11 mouse cellular contexts compared by ENCODE assay signal in genomic region chr9:121358418-121358817, GRCm38 (mm10).
DNase-seq lines count a peak whose midpoint lies in the region; ATAC-seq and TF ChIP-seq lines count a peak whose summit lies in the region.
"Had no signal": no experiment of that assay in that cellular context is flagged by ENCODE, and none has a peak within 500 bp of the region (broad histone marks: within the 10 kb centered on the region; RNA-seq: fewer than 3 reads in every experiment).

No protein-coding gene starts in this region.

- H3K4me1 ChIP-seq in cerebellum, adult 2 months (ENCODE audit: control insufficient read depth, insufficient read depth, low read length), result peaks cover 64% of the 10 kb centered on the region
- peaks cover 51% of the 10 kb centered on the region for H3K4me1 ChIP-seq in hindbrain, embryonic 13.5 days (replicated peaks)
- peaks cover 15% of the 10 kb centered on the region for H3K4me1 ChIP-seq in hindbrain, embryonic 11.5 days (replicated peaks; ENCODE audit: control insufficient read depth, insufficient read depth, low read length)
- peaks cover 68% of the 10 kb centered on the region for H3K4me1 ChIP-seq in embryonic facial prominence, embryonic 15.5 days
- H3K4me1 ChIP-seq in limb, embryonic 15.5 days, result peaks cover 69% of the 10 kb centered on the region

- ATAC-seq in hindbrain, embryonic 13.5 days (ENCODE audit: low FRiP score), result no peak
- ATAC-seq in hindbrain, embryonic 11.5 days (ENCODE audit: low FRiP score), result no peak
- ATAC-seq in embryonic facial prominence, embryonic 15.5 days (ENCODE audit: insufficient number of reproducible peaks, low FRiP score, low TSS enrichment, low read depth), result no peak
- no peak for ATAC-seq in limb, embryonic 15.5 days (ENCODE audit: insufficient number of reproducible peaks, low FRiP score, low TSS enrichment, low read depth)

- WGBS in cerebellum, adult 2 months, result 30% methylated on average over 8 of the region's 8 CpGs
- WGBS in hindbrain, embryonic 13.5 days, result 54% methylated on average over 8 of the region's 8 CpGs
- WGBS in hindbrain, embryonic 11.5 days, result 57% methylated on average over 8 of the region's 8 CpGs
- WGBS in embryonic facial prominence, embryonic 15.5 days, result 52% methylated on average over 8 of the region's 8 CpGs
- 38% methylated on average over 8 of the region's 8 CpGs for WGBS in limb, embryonic 15.5 days

- H3K9ac ChIP-seq in hindbrain, embryonic 13.5 days, result peak overlapping the region; percentile 51
- no peak overlapping the region for H3K9ac ChIP-seq in hindbrain, embryonic 11.5 days (ENCODE audit: low read depth, low read length)
- H3K9ac ChIP-seq in embryonic facial prominence, embryonic 15.5 days, result no peak overlapping the region
- no peak overlapping the region for H3K9ac ChIP-seq in limb, embryonic 15.5 days
- H3K9ac ChIP-seq: embryonic facial prominence, embryonic 12.5 days had no signal

- H3K9me3 ChIP-seq in hindbrain, embryonic 13.5 days, result no peaks in the 10 kb centered on the region
- no peaks in the 10 kb centered on the region for H3K9me3 ChIP-seq in hindbrain, embryonic 11.5 days (ENCODE audit: control insufficient read depth, low read length)
- no peaks in the 10 kb centered on the region for H3K9me3 ChIP-seq in embryonic facial prominence, embryonic 15.5 days (replicated peaks)
- H3K9me3 ChIP-seq in limb, embryonic 15.5 days, result no peaks in the 10 kb centered on the region
- H3K9me3 ChIP-seq: embryonic facial prominence, embryonic 12.5 days had no signal

- H3K36me3 ChIP-seq in hindbrain, embryonic 13.5 days, result no peaks in the 10 kb centered on the region
- H3K36me3 ChIP-seq in hindbrain, embryonic 11.5 days (ENCODE audit: control insufficient read depth, insufficient read depth, low read length), result no peaks in the 10 kb centered on the region
- 0 out of 2 replicates have a peak, but pooled peaks cover 5% of the 10 kb centered on the region for H3K36me3 ChIP-seq in embryonic facial prominence, embryonic 15.5 days
- peaks cover 4% of the 10 kb centered on the region; the same call in 1 of the 2 replicates for H3K36me3 ChIP-seq in limb, embryonic 15.5 days
- H3K36me3 ChIP-seq: embryonic facial prominence, embryonic 12.5 days had no signal

- TF ChIP-seq CTCF in cerebellum, adult 2 months (IDR thresholded peaks at IDR 0.05; ENCODE audit: borderline replicate concordance, insufficient read depth, low read depth, low read length), result no peak

- H3K27me3 ChIP-seq in cerebellum, adult 2 months (ENCODE audit: control insufficient read depth, insufficient read depth, low read length), result no peaks in the 10 kb centered on the region
- H3K27me3 ChIP-seq in hindbrain, embryonic 13.5 days, result no peaks in the 10 kb centered on the region
- no peaks in the 10 kb centered on the region for H3K27me3 ChIP-seq in hindbrain, embryonic 11.5 days (ENCODE audit: control insufficient read depth, insufficient read depth, low read length)
- H3K27me3 ChIP-seq in embryonic facial prominence, embryonic 15.5 days, result no peaks in the 10 kb centered on the region
- no peaks in the 10 kb centered on the region for H3K27me3 ChIP-seq in limb, embryonic 15.5 days
- H3K27me3 ChIP-seq: embryonic facial prominence, embryonic 12.5 days had no signal

- no peak overlapping the region for H3K4me2 ChIP-seq in hindbrain, embryonic 13.5 days
- no peak overlapping the region for H3K4me2 ChIP-seq in hindbrain, embryonic 11.5 days (replicated peaks; ENCODE audit: low read depth, low read length)
- no peak overlapping the region for H3K4me2 ChIP-seq in embryonic facial prominence, embryonic 15.5 days (replicated peaks)
- no peak overlapping the region for H3K4me2 ChIP-seq in limb, embryonic 15.5 days
- H3K4me2 ChIP-seq: embryonic facial prominence, embryonic 12.5 days had no signal

- peak overlapping the region; percentile 53 for H3K27ac ChIP-seq in cerebellum, adult 2 months (ENCODE audit: insufficient read depth, low read length)
- H3K27ac ChIP-seq in hindbrain, embryonic 13.5 days, result peak overlapping the region; percentile 40; the same call in 1 of the 2 replicates
- H3K27ac ChIP-seq in hindbrain, embryonic 11.5 days (ENCODE audit: low read depth, low read length), result no peak overlapping the region
- 0 out of 2 replicates have a peak overlapping the region, but pooled peaks have one; percentile 65 for H3K27ac ChIP-seq in embryonic facial prominence, embryonic 15.5 days (replicated peaks)
- peak overlapping the region; percentile 54; the same call in 1 of the 2 replicates for H3K27ac ChIP-seq in limb, embryonic 15.5 days
- H3K27ac ChIP-seq: embryonic facial prominence, embryonic 12.5 days had no signal

- DNase-seq in cerebellum, adult 2 months, result no peak
- no peak for DNase-seq in cerebellum, postnatal 4 days (ENCODE audit: low spot score in 2 of 2)
- no peak for DNase-seq in hindbrain, embryonic 11.5 days (ENCODE audit: low spot score)
- no peak for DNase-seq in urinary bladder, postnatal 36 days (ENCODE audit: low spot score in 2 of 2)
- no peak for DNase-seq in cerebellum, adult 9-11 months
- DNase-seq: cerebellum, adult 8-10 months; lung, postnatal 36 days had no signal

- no peak for TF ChIP-seq POLR2A in cerebellum, adult 2 months (IDR thresholded peaks at IDR 0.05; ENCODE audit: borderline replicate concordance, insufficient read depth, low read length)

- H3K4me3 ChIP-seq in cerebellum, adult 2 months (replicated peaks; ENCODE audit: insufficient read depth, low read depth, low read length), result no peak overlapping the region
- no peak overlapping the region for H3K4me3 ChIP-seq in hindbrain, embryonic 13.5 days
- H3K4me3 ChIP-seq in hindbrain, embryonic 11.5 days (ENCODE audit: low read depth, low read length), result no peak overlapping the region
- no peak overlapping the region for H3K4me3 ChIP-seq in embryonic facial prominence, embryonic 15.5 days (replicated peaks)
- H3K4me3 ChIP-seq in limb, embryonic 15.5 days, result no peak overlapping the region
- H3K4me3 ChIP-seq: embryonic facial prominence, embryonic 12.5 days had no signal
